Mouse (Mus musculus) 416B (cell line): ENCODE data around the gene Cox4i2.

Source experiments
- DNase-seq: peaks from one replicate; pipeline ENCODE4 v3.0.0; 2011; ENCODE audit warnings: low read depth

Cox4i2 gene

GRCm38 (mm10) chr2:152800762-152801113, 46.8 kb downstream of the Cox4i2 start:
- no peak for DNase-seq

DNA sequence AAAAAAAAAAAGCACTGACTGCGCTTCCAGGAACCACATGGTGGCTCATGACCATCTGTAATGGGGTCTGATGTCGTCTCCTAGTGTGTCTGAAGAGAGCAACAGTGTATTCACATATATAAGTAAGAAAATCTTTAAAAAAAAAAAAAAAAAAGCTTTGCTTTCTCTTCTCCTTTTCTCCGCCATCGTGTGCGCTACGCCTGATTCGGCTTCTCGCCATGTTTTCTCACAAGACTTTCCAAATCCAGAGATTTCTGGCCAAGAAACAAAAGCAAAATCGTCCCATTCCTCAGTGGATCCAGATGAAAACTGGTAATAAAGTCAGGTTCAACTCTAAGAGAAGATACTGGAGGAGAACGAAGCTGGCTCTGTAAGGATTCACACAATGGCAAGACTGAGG, 48.3 kb downstream of the Cox4i2 start:
- no peak for DNase-seq

DNA sequence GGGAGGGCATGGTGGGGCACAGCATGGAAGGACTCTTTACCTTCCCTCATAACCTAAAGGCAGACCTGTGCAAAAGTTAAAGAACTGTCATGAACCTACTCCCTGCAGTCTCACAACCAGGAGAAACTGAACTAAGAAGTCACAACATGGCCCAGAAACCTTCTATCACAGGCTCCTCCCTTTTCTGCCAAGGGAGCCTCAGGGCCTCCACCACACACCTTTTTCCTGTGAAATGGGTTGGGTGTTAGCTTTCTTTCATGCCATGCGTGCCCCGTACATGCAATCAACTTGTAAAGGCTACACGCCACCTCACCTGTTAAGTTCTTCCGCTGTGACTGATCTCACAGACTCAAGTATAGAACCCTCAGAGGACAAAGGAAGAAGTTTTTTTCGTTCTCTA, 49.1 kb downstream of the Cox4i2 start:
- no peak for DNase-seq

DNA sequence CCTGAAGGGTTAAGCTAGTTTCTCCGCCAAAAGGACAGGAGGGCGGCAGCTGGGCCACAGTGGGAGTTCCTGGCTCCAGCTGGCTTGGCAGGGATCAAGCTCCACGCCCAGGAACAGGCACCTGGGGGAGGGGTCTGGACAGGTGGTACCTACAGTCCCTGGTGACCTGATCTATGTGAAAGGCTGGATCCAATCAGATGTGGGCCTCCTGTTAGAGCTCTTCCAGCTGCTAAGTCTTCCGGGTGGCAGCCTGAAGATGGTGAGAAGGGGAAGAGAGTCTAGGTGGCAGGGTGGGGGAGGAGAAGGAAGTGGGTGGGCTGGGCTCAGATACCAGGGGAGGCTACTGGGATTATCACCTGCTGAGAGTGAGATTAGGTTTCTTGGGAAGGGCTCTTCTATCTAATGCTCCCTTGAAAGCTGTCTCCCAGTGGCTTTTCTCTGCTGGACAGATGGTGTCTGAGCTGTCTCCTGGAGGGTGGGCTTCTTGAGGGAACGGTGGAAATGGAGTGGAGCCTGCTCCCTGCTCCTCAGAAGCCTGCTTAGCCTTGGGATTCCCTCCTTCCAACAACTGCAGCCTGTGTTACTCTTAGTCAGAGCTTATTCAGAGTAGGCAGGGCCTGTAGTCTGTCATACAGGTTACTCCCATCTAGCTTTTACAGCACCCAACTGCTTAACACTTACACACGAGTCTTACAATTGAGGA, 50.6 kb downstream of the Cox4i2 start:
- DNase-seq, result no peak

DNA sequence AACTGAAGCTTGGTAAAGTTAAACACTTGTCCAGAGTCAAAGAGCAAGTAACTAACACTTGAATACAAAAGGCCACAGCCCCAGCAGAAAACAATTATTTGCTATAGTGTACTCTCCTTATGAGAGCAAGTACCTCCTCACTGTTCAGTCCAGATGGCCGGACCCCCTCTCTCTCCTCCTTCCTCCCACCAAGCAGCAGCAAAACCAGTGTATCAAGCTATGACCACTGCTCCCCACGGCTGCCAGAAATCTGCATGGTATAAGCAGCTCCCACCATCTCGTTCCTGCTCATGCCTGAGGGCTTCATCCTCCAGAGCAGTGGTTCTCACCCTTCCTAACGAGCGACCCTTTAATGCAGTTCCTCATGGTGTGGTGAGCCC, 51.1 kb downstream of the Cox4i2 start:
- DNase-seq, result no peak

GRCm38 (mm10) chr2:152806037-152806436, 52.1 kb downstream of the Cox4i2 start:
- DNase-seq, result peak; percentile 91

GRCm38 (mm10) chr2:152808178-152808577, 54.2 kb downstream of the Cox4i2 start:
- DNase-seq, result no peak

DNA sequence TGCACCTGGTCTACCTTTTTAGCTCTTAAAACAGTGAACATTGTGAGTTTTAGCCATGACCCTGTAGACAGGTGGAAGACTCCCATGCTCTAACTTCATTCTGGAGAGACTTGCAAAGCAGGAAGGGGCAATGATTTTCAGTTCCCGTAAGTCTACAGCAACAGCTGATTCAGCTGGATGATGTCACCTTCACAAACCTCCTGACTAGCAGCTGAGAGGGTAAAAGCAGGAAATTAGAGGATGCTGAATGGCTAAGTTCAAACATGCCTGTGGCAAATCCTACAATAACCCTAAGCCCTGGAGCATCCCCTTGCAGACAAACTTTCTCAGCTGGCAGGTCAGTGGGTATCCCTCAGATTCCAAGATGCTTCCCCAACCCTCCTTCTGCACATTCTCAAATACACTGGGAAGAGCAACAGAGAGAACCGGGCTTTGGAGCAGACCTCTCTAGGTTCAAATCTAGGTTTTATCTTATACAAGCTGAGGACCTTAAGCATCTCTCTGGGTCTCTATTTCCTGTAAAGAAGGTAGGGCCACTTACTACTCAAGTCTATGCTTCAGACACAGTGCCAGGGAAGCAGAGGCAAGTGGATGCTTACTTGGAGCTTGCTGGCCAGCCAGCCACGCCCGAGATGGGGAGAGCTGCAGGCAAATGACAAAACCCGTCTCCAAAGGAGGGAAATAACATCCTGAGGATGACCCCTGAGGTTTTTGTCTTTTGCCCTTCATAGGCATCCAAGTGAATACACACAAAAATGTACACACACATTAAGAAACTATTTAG, 56.4 kb downstream of the Cox4i2 start:
- DNase-seq, result no peak

GRCm38 (mm10) chr2:152811336-152812165, 57.6 kb downstream of the Cox4i2 start:
- DNase-seq, result no peak

- DNase-seq, result no peak
These were observed 59.3 kb downstream of the Cox4i2 start for GRCm38 (mm10) chr2:152813232-152813631.

GRCm38 (mm10) chr2:152814213-152814874, 60.4 kb downstream of the Cox4i2 start:
- no peak for DNase-seq
